Mouse (Mus musculus) midbrain, embryonic 13.5 days (tissue): ENCODE measurements at regions not wholly inside any gene's neighbourhood (a gene's known extent, or its start where the extent isn't known, plus 50 kb on each side); places are given as distances from the start of the nearest gene placed in this dataset.
A peak's percentile ranks its signal among the peaks of the same experiment; 100 is the strongest.

Experiments
- ATAC-seq: fragments of 200-750 bp; cut with Nextera tagmentation; 2 replicates; pipeline ENCODE4 v1.8.0; 2017; ENCODE audit warnings: mild to moderate bottlenecking, moderate TSS enrichment, moderate library complexity
- H3K27ac ChIP-seq: fragments of 300-500 bp; sonication (generic); 2 replicates; pipeline ENCODE4 v1.5.1; 2015; ENCODE audit warnings: inconsistent platforms, mild to moderate bottlenecking, moderate library complexity
- H3K27me3 ChIP-seq: fragments of 300-500 bp; sonication (generic); 2 replicates; pipeline ENCODE4 v1.6.1; 2015; ENCODE audit warnings: mild to moderate bottlenecking, inconsistent platforms
- H3K36me3 ChIP-seq: fragments of 300-500 bp; sonication (generic); 2 replicates; pipeline ENCODE4 v1.6.1; 2015; ENCODE audit warnings: mild to moderate bottlenecking, inconsistent platforms
- H3K4me1 ChIP-seq: fragments of 300-500 bp; sonication (generic); replicated peaks from 2 replicates; pipeline ENCODE4 v1.6.1; 2015; ENCODE audit warnings: inconsistent platforms
- H3K4me2 ChIP-seq: fragments of 300-500 bp; sonication (generic); replicated peaks from 2 replicates; pipeline ENCODE4 v1.6.1; 2015; ENCODE audit warnings: moderate library complexity, mild to moderate bottlenecking, inconsistent platforms
- H3K4me3 ChIP-seq: fragments of 300-500 bp; sonication (generic); replicated peaks from 2 replicates; pipeline ENCODE4 v1.5.1; 2015; ENCODE audit warnings: mild to moderate bottlenecking, inconsistent platforms
- H3K9ac ChIP-seq: fragments of 300-500 bp; sonication (generic); replicated peaks from 2 replicates; pipeline ENCODE4 v1.6.1; 2015; ENCODE audit warnings: mild to moderate bottlenecking, inconsistent platforms
- H3K9me3 ChIP-seq: fragments of 300-500 bp; sonication (generic); 2 replicates; pipeline ENCODE4 v1.6.1; 2016; ENCODE audit warnings: mild to moderate bottlenecking, inconsistent platforms
- WGBS: fragments of 180-500 bp; shearing (Covaris S2); methylation state at CpG from one replicate; pipeline ENCODE4 v1.1.7; 2015; 5-methylcytosine and 5-hydroxymethylcytosine counted together

DNA sequence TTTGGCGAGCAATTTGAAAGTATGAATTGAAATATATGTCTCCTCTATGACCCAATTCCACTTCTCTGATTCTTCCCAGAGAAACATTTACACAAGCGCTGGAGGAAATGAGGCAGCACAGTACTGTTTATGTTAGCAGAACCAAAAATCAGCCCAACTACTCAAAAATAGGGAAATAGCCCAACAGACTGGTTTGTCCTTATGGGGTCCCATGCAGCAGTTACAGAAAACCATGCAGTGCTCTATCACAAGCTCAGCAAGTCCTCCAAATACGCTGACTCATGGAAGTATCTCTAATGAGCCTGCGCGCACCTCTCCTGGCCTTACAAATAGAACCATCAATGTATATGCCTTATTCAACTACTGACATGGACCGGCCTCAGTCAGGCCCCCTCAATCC, 55.4 kb upstream of the Enpp6 start:
- ATAC-seq: no peak
- Histone ChIP-seq H3K27ac (no peak overlapping the region), H3K4me2 (no peak overlapping the region), H3K36me3 (no peaks in the 10 kb centered on the region), H3K27me3 (no peaks in the 10 kb centered on the region), H3K9ac (no peak overlapping the region), H3K4me3 (no peak overlapping the region), H3K4me1 (0 out of 2 replicates have a peak, but pooled peaks cover 4% of the 10 kb centered on the region), H3K9me3 (no peaks in the 10 kb centered on the region)
- 92% methylated on average over 6 of the region's 6 CpGs for whole genome bisulfite sequencing

GRCm38 (mm10) chr8:46933256-46933655, 53.4 kb upstream of the Enpp6 start:
- no peak overlapping the region for H3K9ac ChIP-seq
- no peak overlapping the region for H3K4me2 ChIP-seq
- ATAC-seq: no peak
- H3K9me3 ChIP-seq: no peaks in the 10 kb centered on the region
- 0 out of 2 replicates have a peak, but pooled peaks cover 3% of the 10 kb centered on the region for H3K27me3 ChIP-seq
- no peaks in the 10 kb centered on the region for H3K36me3 ChIP-seq
- H3K4me1 ChIP-seq: 0 out of 2 replicates have a peak, but pooled peaks cover 4% of the 10 kb centered on the region
- no peak overlapping the region for H3K27ac ChIP-seq
- no peak overlapping the region for H3K4me3 ChIP-seq

GRCm38 (mm10) chr8:46934254-46934653, 52.4 kb upstream of the Enpp6 start:
- ATAC-seq: no peak
- no peak overlapping the region for H3K27ac ChIP-seq
- H3K4me1 ChIP-seq: 0 out of 2 replicates have a peak, but pooled peaks cover 4% of the 10 kb centered on the region
- H3K9me3 ChIP-seq: no peaks in the 10 kb centered on the region; the same call in 1 of the 2 replicates
- H3K27me3 ChIP-seq: 0 out of 2 replicates have a peak, but pooled peaks cover 3% of the 10 kb centered on the region
- no peak overlapping the region for H3K9ac ChIP-seq
- WGBS: 88% methylated on average over 9 of the region's 9 CpGs
- H3K36me3 ChIP-seq: no peaks in the 10 kb centered on the region
- no peak overlapping the region for H3K4me2 ChIP-seq
- H3K4me3 ChIP-seq: no peak overlapping the region

DNA sequence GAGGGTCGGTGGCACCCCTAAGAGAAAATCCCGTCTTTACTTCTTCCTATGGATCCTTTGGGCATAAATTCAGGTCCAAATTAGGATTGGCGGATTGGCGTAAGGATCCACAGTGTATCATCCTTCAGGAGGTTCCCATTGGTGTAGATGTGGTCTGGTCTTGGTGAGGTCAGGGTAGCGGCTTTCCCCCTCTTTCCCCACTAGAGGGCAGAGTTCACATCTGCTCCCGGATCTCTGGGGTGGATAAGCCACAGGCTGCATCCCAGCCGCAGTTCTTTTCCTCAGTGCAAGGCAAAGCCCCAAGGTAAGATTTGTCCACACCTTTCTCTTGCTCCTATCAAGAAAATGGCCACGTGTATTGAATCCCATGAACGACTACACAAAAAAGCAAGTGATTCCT, 51.8 kb upstream of the Enpp6 start:
- WGBS: 26% methylated on average over 9 of the region's 9 CpGs
- no peak overlapping the region for H3K9ac ChIP-seq
- H3K4me3 ChIP-seq: no peak overlapping the region
- no peaks in the 10 kb centered on the region; the same call in 1 of the 2 replicates for H3K9me3 ChIP-seq
- H3K4me1 ChIP-seq: 0 out of 2 replicates have a peak, but pooled peaks cover 4% of the 10 kb centered on the region
- peak; percentile 68; the same call in 1 of the 2 replicates for ATAC-seq
- 0 out of 2 replicates have a peak, but pooled peaks cover 3% of the 10 kb centered on the region for H3K27me3 ChIP-seq
- no peak overlapping the region for H3K27ac ChIP-seq
- H3K4me2 ChIP-seq: no peak overlapping the region
- H3K36me3 ChIP-seq: no peaks in the 10 kb centered on the region

GRCm38 (mm10) chr8:46936039-46936438, 50.6 kb upstream of the Enpp6 start:
- Histone ChIP-seq H3K27me3 (0 out of 2 replicates have a peak, but pooled peaks cover 3% of the 10 kb centered on the region), H3K36me3 (no peaks in the 10 kb centered on the region), H3K9me3 (peaks cover 3% of the 10 kb centered on the region; the same call in 1 of the 2 replicates), H3K9ac (no peak overlapping the region), H3K27ac (no peak overlapping the region), H3K4me1 (0 out of 2 replicates have a peak, but pooled peaks cover 4% of the 10 kb centered on the region), H3K4me2 (no peak overlapping the region), H3K4me3 (no peak overlapping the region)
- ATAC-seq: no peak
- WGBS: 17% methylated on average over 8 of the region's 8 CpGs
